Mouse (Mus musculus) frontal cortex, postnatal 36 days (tissue): ENCODE results near the gene Tmprss11b.

Source experiments
- DNase-seq, 2 experiments: peaks; one replicate each; pipeline ENCODE4 v3.0.0; 2022; ENCODE audit warnings: low spot score in 2 of 2

Tmprss11b gene

DNA sequence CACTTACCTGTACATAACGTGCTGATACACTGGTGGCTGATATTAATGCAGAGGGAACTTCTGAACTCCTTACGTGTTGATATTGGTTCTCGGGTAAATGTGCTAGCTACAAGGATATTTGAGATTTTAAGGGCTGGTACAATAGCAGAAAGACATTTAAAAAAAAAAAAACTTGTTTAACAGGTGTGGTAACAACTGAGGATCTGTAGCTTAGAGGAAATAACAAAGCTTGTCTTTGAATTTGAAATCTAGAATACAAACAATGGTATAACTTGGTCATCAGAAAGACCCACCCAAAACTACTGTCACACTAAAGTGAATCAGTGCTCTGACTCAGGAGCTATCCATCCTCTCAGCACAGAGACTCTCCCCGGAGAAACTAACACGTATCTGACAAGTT lies at the start of gene Tmprss11b:
Gene Tmprss11b, minus strand, starts transcription at position 101 of the 400 bp plus-strand sequence.
- no peak for DNase-seq

DNA sequence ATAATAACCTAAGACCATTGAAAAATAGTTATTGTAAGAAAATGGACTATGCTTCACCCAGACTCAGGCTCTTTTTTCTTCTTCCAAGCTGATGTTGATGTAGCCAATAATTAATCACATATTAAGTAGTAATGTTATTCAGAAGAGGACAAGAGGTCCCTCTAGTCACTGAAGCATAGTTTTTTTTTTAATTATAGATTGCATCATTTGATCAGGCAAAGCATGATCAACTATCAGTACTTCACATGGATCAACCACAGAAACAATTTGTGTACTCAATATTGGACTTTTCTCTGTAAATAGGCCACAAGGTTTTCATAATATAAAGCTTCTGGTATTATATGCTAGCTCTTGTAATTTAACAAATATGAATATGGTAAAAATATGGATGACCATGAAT lies 48.9 kb upstream of the Tmprss11b start:
- no peak for DNase-seq

DNA sequence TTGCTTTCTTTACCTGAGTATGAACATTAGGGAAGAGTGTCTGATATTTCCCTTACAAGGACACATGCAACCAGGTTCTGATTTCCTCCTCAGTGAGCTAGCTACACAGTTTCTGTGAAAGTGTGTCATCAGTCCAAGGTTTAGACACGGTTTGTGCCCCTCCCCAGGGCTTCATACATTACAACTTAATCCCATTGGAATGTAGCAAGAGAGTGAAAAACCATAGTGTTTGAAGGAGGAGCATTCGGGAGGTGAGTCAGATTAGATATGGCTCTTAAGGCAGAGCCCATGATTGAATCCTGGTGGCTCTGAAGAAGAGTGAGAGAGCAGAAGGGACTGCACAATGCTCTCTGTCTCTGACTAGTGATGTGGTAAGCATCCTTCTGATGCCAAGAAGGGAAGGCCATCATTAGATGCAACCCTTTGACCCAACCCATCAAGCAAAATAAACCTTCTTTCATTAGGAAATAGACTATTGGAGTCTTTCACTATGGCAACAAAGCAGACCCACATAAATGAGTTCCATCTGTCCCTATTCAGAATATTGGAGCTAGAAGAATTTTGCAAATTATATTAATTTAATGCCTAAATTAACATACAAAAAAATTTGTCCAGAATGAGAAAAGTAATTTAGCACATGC lies 46.8 kb upstream of the Tmprss11b start:
- no peak for DNase-seq

DNA sequence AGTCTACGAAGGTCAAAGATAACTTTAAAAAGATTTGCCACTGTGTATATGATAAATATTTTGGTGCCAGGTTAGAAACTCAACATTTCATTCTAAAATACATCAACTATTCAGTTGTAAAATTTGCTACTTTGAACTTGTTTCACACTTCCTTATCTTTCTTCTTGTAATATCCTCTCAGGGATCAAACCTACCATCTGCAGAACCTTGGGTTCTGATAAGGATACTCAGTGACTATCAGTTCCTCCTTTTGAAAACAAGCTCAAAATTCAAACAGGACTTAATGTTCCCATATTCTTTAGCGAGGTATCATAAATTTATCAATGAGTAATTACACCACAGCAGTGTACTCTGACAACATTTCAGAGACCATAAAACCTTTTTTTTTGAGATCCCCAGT lies 38.8 kb upstream of the Tmprss11b start:
- no peak for DNase-seq

GRCm38 (mm10) chr5:86704923-86705322 lies 28.8 kb upstream of the Tmprss11b start:
- no peak for DNase-seq

DNA sequence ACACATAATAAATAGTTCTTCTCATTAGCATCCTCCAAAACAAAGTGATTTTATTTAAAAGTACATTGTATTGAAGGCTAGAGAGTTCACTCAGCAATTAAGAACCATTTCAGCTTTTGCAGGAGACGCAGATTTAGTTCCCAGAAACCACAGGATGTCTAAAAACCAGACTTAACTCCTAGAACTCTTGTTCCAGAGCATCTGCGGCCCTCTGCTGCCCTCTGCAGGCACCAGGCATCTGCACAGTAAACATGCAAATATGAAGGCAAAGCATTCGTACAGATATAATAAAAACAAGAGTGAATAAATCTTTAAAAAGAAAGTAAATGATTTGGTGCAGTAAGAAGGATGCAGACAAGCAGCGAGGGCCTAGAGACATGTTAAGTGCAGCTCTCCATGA lies 8.5 kb upstream of the Tmprss11b start:
- peak; percentile 56 to 78 for DNase-seq

DNA sequence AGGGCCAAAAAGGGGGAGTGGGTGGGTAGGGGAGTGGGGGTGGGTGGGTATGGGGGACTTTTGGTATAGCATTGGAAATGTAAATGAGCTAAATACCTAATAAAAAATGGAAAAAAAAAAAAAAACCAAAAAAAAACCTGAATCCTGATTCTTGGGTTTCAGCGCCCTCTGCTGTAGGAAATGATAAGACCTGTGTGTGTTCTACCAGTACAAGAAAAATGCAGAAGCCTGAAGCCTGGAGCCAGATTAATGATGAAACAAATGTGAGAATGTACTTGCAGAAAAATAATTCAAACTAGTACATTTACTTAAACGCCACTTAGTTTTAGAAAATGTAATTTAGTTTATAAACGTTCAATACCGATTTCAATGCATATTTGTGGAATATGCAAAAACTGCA lies 27.0 kb downstream of the Tmprss11b start:
- DNase-seq, result peak in 1 of 2 experiments; percentile 30

DNA sequence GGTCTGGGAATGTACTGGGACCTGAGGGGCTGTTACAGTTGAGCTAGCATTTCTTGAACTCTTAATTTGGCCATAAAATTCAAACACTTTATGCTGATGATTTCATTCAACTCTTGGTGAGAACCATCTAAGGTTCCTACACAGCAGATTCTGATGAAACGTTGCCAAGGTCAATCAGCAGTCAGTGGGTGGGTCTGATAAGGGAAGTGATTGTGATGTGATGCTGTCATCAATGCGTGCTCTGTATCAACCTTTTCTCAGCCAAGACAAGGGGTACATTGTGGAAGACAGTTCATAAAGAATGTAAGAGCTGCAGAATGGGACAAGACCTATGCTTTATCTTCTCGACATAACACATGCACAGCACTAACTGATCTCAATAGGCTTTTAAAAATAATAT lies 35.4 kb downstream of the Tmprss11b start:
- DNase-seq, result no peak

- DNase-seq, result no peak
Measured at GRCm38 (mm10) chr5:86632324-86632723, 43.8 kb downstream of the Tmprss11b start, which contains the start of gene Tmprss11f. Gene Tmprss11f, minus strand, starts transcription at chr5:86632424.

DNA sequence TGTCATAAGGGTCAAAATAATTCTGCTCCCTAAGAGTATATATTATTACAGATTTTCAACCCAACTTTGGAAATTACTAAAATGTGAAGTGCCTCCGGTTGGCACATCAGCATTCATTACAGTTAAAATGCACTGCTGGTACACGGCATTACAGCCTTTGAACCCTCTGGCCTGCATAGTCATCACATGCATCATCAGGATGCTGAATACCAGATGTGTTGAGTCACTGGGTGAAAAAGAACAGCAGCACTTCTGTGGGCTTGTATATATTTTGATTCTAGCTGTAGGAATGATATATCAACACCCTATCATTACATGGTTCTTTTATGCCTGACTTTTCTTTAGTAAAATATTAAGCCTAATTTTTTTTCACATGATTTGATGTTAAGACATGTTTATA lies 45.5 kb downstream of the Tmprss11b start:
- no peak for DNase-seq

DNA sequence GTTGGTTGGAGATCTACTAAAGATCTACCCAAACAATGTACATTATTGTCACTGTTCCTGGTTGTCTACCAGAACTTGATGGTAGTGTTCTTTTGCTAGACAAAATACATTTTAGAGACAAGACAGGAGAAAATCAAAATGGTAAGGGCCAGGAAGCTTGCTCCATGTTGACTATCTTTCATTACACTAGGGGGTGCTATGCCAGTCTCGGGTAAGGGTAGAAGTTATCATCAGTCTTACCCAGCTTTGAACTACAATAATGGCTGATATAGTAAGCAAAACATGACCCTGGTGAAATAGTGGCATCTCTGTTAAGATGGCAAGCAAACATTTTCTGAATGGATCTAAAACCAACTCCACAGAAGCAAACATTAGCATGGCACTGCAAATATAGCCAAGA lies 54.4 kb downstream of the Tmprss11b start:
- DNase-seq, result no peak
